Mouse (Mus musculus): ENCODE measurements around the gene Rbms2.

GRCm38 (mm10) chr10:128208326-128208725, 28.2 kb upstream of the Rbms2 start:
- TF ChIP-seq POLR2A (IDR thresholded peaks at IDR 0.05; ENCODE audit: borderline replicate concordance, extremely low read depth, low read depth, low read length) (no peak), CTCF (IDR thresholded peaks at IDR 0.05; ENCODE audit: insufficient read depth, low read length) (no peak)

All from lung, adult 2 months (tissue).